Mouse (Mus musculus) thymus, postnatal 14 days (tissue): ENCODE results near the gene Hyls1.
A peak's percentile ranks its signal among the peaks of the same experiment; 100 is the strongest.

ENCODE experiments used
- DNase-seq: peaks from one replicate; pipeline ENCODE4 v3.0.0; 2021

Gene Hyls1

DNA sequence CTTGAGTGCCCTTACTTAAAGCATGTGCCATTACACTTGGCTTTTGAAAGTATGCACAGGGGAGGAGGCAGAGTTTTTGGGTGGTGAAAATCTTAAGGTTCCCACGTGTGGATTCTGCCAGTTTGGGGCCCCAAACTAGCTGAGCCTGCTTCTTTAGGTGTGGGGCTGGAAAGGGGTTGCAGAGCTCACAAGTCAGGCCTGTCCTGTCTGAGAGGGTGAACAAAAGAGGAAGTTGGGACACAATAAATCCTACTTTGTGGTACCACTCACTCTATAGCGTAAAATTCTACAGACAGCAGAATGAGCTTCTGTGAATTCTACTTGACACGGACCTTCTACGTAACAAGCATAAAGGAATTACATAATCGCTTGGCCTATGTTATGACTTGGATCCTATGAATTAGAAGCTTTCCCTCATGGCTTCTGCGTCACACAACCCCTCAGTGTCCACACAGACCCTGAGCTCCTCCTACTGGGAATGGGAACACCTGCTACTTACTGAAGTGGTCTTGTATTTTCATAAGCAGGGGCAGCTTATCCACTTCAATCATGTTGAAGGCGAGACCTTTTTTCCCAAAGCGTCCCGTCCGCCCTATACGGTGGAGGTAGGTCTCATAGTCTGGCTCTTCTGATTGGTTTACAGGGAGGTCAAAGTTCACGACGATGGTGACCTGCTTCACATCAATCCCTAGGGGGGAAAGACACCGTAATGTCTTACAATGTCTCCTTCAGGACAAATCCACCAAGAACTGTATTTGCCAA is 26.9 kb downstream of the Hyls1 start:
- no peak for DNase-seq

DNA sequence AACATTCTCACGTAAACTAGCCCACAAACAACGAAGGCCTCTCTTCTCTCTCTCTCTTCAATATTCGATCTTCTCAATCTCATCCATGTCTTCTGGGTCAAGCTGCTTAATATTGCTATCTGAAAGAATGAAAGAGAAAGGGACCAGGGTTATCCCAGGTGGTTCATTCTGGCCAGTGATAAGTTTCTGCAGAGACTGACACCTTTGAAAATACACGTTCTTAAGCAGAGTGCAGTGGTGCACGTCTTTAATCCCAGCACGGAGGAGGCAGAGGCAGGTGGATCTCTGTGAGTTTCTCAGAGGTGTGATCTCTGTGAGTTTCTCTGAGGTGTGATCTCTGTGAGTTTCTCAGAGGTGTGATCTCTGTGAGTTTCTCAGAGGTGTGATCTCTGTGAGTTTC is 28.3 kb downstream of the Hyls1 start:
- DNase-seq: no peak

- DNase-seq: peak; percentile 83
Measured at GRCm38 (mm10) chr9:35541488-35541887, 28.7 kb downstream of the Hyls1 start.

DNA sequence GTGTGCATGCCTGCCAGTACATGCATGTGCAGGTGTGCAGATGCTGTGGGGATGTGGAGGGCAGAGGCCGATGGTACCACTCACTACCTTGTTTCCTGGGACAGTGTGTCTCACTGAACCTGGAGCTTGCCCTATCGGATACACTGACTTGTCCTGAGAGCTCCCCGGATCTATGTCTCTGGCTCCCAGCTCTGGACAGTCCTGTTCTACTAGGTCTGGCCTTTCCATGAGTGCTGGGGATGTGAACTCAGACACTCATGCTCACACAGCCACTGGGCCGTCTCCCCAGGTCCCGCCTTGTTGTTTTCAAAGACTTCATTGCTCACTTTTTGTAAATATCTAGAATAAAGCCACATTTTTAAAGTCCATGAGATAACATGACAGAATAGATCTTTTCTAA is 29.2 kb downstream of the Hyls1 start:
- no peak for DNase-seq

DNA sequence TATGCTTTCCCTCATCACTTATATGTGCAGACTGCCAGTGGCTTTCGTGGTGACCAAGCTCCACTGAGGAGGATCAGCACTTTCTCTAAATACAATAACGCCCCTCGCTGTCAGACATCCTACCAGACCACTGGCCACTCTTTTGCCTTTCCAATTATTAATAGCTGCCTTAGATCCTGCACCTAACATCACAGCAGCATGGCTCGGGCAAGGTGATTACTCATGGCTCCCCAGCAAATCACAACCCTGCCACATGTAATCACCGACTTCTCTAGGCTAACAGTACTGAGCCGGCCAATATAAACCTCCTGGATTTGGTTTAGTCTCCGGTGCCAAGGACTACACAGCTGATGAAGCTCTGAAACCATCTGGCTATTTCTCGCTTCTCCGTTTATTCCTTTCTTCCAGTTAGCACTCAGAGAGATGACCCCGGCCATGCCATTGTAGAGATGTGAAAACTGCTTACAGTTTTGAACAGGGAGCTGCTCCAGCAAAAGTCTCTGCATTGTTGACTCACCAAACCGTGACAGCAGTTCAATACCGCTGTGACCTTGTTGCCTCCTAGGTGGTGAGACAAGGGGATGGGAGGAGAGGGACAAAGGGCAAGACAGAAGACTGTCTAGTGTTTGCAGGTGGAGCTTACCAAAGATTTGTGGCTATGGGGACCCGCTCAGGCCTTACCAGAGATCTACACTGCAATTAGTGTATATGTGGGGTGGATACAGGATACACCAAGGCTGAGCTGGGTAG is 31.0 kb downstream of the Hyls1 start:
- no peak for DNase-seq

- DNase-seq: no peak
Measured at GRCm38 (mm10) chr9:35535876-35536275, 34.3 kb downstream of the Hyls1 start.

DNA sequence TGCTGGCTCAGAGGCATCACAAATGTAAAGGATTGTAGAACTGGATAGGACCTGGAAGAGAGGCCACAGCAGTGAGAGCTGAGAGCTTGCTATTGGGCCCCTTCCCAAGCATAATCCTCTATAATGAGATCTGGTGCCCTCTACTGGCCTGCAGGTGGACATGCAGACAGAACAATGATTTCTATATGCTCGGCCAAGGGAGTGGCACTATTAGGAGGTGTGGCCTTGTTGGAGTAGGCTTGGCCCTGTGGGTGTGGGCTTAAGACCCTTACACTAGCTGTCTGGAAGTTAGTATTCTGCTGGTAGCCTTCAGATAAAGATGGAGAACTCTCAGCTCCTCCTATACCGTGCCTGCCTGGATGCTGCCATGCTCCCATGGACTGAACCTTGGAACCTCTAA is 35.1 kb downstream of the Hyls1 start:
- DNase-seq: peak; percentile 48

- DNase-seq: no peak
Measured at GRCm38 (mm10) chr9:35533266-35533665, 36.9 kb downstream of the Hyls1 start.

- DNase-seq: no peak
Measured at GRCm38 (mm10) chr9:35529796-35530195, 40.4 kb downstream of the Hyls1 start.

DNA sequence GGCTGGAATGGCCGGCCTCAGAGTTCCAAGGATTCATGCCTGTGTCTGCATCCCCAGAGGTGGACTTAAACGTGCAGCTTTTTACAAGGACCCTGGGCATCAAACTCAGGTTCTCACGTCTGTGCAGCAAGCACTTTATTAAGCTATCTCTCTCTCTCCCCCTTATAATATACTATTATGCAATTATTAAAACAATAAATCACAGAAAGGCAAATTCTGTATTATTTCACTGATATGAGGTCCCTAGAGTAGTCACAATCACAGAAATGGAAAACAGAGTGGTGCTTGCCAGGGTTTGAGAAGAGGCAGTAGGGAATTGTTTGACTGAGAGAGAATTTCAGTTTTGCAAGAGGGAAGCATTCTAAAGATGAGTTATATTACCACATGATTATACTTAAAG is 41.1 kb downstream of the Hyls1 start:
- DNase-seq: no peak

DNA sequence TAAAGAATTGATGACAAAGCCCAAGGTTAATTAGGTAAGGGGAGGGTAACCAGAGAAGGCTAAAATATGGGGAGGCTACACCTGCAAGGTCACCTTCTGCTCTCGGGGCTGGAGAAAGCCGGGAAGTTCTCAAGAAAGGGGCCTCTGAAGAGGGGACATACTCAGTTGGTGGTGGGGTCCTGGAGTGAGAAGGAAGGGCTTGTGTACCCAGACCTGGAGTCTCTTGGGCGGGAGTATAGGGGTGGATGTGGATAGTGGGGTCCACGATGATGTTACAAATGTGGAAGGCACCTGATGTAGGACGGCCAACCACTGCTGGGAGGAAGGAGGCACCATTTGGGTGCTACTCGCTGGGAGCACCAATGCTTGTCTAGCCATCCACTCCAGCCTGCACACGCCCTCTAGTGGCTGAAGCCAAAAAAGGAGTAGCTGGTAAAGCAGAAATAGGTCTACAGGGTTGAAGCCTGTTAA is 46.2 kb downstream of the Hyls1 start:
- DNase-seq: peak; percentile 75

DNA sequence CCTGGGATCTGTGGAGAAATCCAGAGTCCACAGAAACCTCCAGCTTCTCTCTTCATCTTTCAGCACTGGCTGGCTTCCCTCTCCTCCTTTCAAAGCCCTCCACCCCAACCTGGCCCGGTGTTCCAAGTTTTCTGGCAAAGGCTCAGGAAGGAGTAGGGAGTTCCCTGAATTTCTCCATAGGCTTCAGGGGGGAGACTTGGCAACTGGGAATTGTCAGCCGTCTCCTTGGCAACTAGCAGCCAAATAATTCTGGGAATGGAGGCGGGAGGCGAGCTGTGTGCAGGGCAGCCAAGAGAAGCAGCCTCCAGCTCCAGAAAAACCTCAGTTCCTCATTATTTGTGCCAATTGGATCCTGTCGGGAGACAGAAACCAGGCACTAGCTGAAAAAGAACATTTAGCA is 46.7 kb downstream of the Hyls1 start:
- DNase-seq: no peak

DNA sequence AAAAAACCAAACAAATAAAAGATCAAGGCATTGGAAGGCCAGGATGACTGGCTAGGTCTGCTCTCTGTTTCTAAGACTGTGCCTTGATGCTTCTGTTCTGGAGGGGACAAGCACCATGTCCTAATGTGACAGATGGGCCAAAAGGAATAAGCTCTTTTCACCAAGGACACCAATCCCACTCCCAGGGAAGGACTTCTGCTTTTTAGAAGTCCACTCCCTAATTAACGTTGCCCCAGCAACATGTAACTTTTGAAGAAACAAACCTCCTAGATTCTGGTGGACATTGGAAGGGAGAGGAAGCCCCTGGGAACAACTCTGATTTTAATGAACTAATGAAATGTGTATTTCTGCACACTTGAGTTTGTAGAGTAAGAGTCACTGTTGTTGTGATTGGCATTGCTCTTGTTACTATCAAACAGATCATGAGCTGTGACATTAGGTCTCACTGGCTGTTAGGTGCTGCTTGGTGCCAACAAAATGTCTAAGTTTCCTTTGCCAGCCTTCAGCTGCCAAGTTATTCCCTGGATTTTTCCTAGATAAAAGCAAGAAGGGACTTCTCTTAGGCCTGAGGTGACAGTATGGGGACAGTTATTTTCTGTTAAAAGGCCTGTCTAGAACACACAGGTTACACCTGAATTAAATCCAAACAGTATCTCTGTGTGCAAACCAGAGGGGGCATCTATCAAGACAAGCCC is 47.2 kb downstream of the Hyls1 start:
- DNase-seq: no peak

GRCm38 (mm10) chr9:35522241-35522640 is 48.0 kb downstream of the Hyls1 start:
- DNase-seq: no peak

DNA sequence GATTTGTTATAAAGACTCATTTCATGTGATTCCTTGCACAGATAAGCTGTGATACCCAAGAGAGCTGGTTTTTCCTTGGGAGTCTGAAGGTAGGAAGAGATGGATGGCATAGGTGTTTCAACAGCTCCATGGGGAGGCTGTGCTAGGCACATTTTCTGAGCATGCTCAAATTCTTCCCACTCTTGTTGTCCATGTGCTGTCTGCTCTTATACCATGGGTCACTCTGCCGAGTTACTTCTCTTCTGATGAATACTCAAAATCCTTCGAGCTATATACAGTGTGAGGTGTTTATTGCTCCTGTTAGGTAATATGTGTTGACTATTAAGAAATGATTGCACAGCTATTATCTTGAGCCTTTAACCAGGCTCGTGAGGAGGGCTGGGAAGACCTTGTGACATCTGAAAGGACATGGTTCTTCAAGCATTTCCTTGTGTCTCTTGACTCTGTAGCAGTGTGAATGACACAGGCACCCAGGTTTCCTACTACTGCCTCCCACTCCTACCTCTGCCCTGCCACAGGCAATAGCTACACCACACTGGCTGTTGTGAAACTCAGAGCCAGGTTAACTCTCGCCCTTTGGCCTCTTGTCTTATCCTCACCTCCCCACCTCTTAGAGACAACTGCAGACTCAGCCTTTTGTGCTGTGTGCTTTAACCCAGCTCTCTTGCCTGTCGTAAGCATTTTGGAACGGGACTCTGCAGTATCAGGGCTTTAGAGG is 49.4 kb downstream of the Hyls1 start:
- no peak for DNase-seq

GRCm38 (mm10) chr9:35518169-35518568 is 52.0 kb downstream of the Hyls1 start, which contains the start of gene Gm1113:
Gene Gm1113, minus strand, starts transcription at chr9:35518269.
- DNase-seq: no peak

- no peak for DNase-seq
Measured at GRCm38 (mm10) chr9:35516711-35517110, 53.5 kb downstream of the Hyls1 start.

- no peak for DNase-seq
Measured at GRCm38 (mm10) chr9:35516182-35516581, 54.0 kb downstream of the Hyls1 start.

DNA sequence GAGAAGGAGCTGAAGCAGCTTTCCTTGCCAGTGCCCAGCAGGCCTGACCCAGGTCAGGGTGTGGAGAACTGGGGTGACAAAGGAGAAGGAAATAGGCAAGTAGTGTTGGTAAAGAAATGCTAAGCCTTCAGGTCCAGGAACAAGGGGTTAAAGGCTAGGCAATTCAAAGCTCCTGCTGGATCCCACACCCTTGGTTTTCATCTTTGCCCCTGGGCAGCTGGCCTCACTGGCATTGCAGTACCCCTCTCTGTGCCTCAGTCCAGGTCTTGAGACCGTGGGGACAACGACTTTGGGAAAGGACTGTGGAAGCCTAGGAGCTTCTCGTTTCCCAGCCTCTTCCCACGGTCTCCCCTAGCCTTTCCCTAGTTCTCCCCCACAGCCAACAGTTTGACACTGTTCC is 56.3 kb downstream of the Hyls1 start:
- DNase-seq: no peak
